Mouse (Mus musculus): ENCODE measurements at regions not wholly inside any gene's neighbourhood (a gene's known extent, or its start where the extent isn't known, plus 50 kb on each side); places are given as distances from the start of the nearest gene placed in this dataset.
A peak's percentile ranks its signal among the peaks of the same experiment; 100 is the strongest.

DNA sequence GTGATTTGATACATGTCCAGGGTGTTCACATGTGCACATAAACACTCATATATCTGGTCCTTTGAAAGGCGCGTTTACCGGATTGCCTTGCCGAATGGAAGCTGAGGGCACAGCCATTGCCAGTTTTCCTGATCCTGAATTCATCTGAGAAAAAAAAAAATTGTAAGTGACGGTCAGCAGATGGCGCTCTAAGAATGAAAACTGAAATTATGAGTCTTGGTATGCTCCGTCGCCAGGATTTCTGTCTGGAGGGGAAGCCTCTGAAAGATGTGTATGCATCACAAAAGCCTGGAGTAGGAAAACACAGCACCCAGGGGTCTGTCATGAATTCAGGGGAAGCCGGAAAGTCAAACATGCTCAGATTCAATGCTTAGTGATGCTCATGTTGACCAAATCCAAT lies 276.9 kb downstream of the Diras2 start:
- no peak overlapping the region for H3K27ac ChIP-seq (ENCODE audit: insufficient read depth, low read depth, low read length)
- DNase-seq: peak; percentile 40
- H3K36me3 ChIP-seq (ENCODE audit: control insufficient read depth, insufficient read depth, low read length): no peaks in the 10 kb centered on the region
- no peak overlapping the region for H3K4me3 ChIP-seq (ENCODE audit: insufficient read depth, low read depth, low read length)
- H3K4me1 ChIP-seq (ENCODE audit: control insufficient read depth, insufficient read depth, low read length): no peaks in the 10 kb centered on the region
- TF ChIP-seq POLR2A (IDR thresholded peaks at IDR 0.05; ENCODE audit: low read depth, low read length) (no peak), CTCF (conservative IDR thresholded peaks at IDR 0.05; ENCODE audit: insufficient read depth, insufficient read length, low read depth, low read length) (peak; percentile 38; the same call in 1 of the 2 replicates)
- 8% methylated on average over 9 of the region's 9 CpGs for WGBS
- H3K27me3 ChIP-seq (replicated peaks; ENCODE audit: control insufficient read depth, insufficient read depth, low read length): no peaks in the 10 kb centered on the region

DNA sequence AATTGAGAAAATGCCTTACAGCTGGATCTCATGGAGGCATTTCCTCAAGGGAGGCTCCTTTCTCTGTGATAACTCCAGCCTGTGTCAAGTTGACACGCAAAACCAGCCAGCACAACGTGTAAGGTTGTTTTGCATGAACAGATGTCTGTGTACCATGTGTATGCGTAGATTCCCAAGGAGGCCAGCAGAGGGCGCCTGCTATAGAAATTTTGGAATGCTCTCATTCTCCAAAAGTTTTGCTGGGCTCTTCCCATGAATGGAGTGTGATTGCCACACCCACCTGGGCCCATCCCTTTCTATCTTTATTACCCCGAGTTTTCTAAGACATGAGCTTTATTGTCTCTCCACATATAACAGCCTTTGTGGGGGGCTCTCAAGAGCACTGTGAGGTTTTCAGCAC lies 275.4 kb downstream of the Diras2 start:
- H3K36me3 ChIP-seq (ENCODE audit: control insufficient read depth, insufficient read depth, low read length): no peaks in the 10 kb centered on the region
- no peaks in the 10 kb centered on the region for H3K4me1 ChIP-seq (ENCODE audit: control insufficient read depth, insufficient read depth, low read length)
- 81% methylated on average over 5 of the region's 5 CpGs for WGBS
- no peaks in the 10 kb centered on the region for H3K27me3 ChIP-seq (replicated peaks; ENCODE audit: control insufficient read depth, insufficient read depth, low read length)
- DNase-seq: no peak
- H3K4me3 ChIP-seq (ENCODE audit: insufficient read depth, low read depth, low read length): no peak overlapping the region
- no peak for TF ChIP-seq POLR2A (IDR thresholded peaks at IDR 0.05; ENCODE audit: low read depth, low read length)
- TF ChIP-seq CTCF (conservative IDR thresholded peaks at IDR 0.05; ENCODE audit: insufficient read depth, insufficient read length, low read depth, low read length): 0 out of 2 replicates have a peak, but pooled peaks have one; percentile 23
- H3K27ac ChIP-seq (ENCODE audit: insufficient read depth, low read depth, low read length): no peak overlapping the region

DNA sequence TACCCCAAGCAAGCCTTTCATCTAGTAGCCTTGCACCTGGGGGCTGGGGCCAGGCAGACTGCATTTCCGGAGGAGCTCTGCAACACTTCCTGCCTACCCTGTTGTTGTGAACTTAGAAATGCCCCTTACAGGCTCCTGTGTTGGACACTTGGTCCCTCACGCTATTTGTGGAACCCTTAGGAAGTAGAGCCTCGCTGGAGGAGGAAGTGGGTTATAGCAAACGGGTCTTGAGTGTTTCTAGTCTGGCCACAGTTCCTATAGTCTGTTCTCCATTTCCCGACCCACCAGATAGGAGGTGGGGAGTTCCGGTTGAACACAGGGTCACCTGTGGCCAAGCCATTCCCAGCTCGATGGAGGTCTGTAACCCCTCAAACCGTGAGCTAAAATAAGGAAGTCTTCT lies 272.7 kb downstream of the Diras2 start:
- Histone ChIP-seq H3K4me3 (ENCODE audit: insufficient read depth, low read depth, low read length) (no peak overlapping the region), H3K4me1 (ENCODE audit: control insufficient read depth, insufficient read depth, low read length) (no peaks in the 10 kb centered on the region), H3K36me3 (ENCODE audit: control insufficient read depth, insufficient read depth, low read length) (no peaks in the 10 kb centered on the region), H3K27me3 (replicated peaks; ENCODE audit: control insufficient read depth, insufficient read depth, low read length) (no peaks in the 10 kb centered on the region), H3K27ac (ENCODE audit: insufficient read depth, low read depth, low read length) (no peak overlapping the region)
- TF ChIP-seq POLR2A (IDR thresholded peaks at IDR 0.05; ENCODE audit: low read depth, low read length) (no peak), CTCF (conservative IDR thresholded peaks at IDR 0.05; ENCODE audit: insufficient read depth, insufficient read length, low read depth, low read length) (no peak)
- no peak for DNase-seq
- 62% methylated on average over 8 of the region's 8 CpGs for WGBS

DNA sequence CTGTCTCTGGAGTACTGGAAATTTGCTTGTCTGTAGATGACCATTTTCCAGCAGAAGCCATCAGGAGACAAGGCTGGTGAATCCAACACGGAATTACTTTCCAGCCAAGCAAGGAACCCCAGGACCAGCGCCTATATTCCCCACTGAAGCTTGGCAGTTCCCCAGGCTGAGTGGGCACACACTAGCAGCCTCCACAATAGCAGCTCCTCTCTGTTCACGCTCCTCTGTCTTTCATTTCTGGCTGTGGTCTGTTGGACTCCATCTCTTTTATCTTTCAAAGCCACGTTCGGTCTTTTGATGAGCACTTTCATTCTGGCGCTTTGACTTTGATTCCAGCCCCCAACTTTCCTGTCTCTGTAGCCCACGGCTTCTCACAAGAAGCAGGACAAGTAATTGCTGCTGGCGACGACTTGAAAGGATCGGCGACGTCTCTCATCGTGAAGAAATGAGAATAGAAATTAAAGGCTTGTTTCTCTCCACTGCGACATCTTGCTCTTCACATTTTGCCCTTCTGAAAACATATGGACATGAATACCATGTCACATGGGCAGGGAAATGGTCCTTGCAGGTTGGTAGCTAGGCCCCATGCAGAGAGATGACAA lies 268.0 kb downstream of the Diras2 start:
- no peak for TF ChIP-seq CTCF (conservative IDR thresholded peaks at IDR 0.05; ENCODE audit: insufficient read depth, insufficient read length, low read depth, low read length)
- no peak for TF ChIP-seq POLR2A (IDR thresholded peaks at IDR 0.05; ENCODE audit: low read depth, low read length)

DNA sequence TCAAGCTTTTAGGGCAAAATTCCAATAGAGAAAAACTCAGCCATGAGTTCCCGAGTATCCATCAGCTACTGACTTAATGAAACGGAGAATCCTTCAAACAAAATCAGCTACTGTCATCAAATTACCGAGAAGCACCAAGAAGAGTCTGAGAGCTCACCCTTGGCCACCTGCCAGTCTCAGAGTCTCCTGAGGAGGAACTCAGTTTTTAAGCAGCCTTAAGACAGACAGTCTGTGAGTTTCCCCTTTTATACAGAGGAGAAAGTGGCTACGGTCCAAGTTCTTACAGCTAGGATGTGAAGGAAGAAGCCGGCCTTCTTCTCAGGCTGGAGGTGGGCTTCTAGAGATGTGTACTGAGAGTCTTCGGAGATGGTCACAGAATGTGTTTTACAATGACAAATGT lies 262.8 kb downstream of the Diras2 start:
- no peaks in the 10 kb centered on the region for H3K36me3 ChIP-seq (ENCODE audit: control insufficient read depth, insufficient read depth, low read length)
- no peaks in the 10 kb centered on the region; the same call in 1 of the 2 replicates for H3K27me3 ChIP-seq (replicated peaks; ENCODE audit: control insufficient read depth, insufficient read depth, low read length)
- whole genome bisulfite sequencing: 22% methylated on average over 6 of the region's 6 CpGs
- H3K4me1 ChIP-seq (ENCODE audit: control insufficient read depth, insufficient read depth, low read length): no peaks in the 10 kb centered on the region
- TF ChIP-seq POLR2A (IDR thresholded peaks at IDR 0.05; ENCODE audit: low read depth, low read length): no peak
- TF ChIP-seq CTCF (conservative IDR thresholded peaks at IDR 0.05; ENCODE audit: insufficient read depth, insufficient read length, low read depth, low read length): no peak
- peak; percentile 6 for DNase-seq
- H3K27ac ChIP-seq (ENCODE audit: insufficient read depth, low read depth, low read length): no peak overlapping the region
- no peak overlapping the region for H3K4me3 ChIP-seq (ENCODE audit: insufficient read depth, low read depth, low read length)

More for the DNA sequence above, 268.0 kb downstream of the Diras2 start:
- Histone ChIP-seq H3K36me3 (ENCODE audit: control insufficient read depth, insufficient read depth, low read length) (no peaks in the 10 kb centered on the region), H3K27me3 (replicated peaks; ENCODE audit: control insufficient read depth, insufficient read depth, low read length) (no peaks in the 10 kb centered on the region), H3K4me1 (ENCODE audit: control insufficient read depth, insufficient read depth, low read length) (no peaks in the 10 kb centered on the region), H3K4me3 (ENCODE audit: insufficient read depth, low read depth, low read length) (no peak overlapping the region), H3K27ac (ENCODE audit: insufficient read depth, low read depth, low read length) (no peak overlapping the region)
- 89% methylated on average over 14 of the region's 14 CpGs for WGBS
- DNase-seq: no peak

DNA sequence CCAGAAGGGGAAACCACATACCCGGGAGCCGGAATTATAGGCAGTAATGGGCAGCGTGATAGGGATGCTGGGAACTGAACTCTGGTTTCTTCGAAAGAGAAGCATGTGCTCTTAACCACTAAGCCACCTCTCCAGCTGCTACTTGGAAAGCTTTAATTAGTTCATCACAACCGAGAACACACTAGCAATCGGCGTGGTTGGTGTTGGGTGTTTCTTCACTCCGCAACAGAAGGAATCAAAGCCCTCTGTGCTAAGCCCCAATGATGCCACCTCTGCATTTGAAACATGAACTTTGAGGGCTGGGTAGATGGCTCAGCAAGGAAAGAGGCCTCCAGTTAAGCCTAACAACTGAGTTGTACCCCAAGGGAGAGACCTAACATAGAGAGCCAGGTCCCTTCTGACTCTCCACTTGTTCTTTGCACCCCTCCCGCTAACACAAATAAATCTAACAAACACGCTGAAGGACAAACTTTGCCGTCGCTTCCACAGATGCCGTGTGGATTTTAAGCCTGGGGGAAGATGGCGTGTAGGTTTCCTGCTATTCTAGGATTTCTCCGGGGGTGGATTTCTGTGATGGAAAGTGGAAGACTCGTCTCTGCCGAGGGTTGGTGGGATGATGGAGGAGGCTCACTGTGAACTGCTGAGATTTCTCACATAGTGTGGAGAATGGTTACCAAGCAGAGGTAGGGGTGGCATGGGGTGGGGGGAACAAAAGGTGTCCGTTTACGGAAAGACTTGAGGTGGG lies 257.4 kb downstream of the Diras2 start:
- no peak for TF ChIP-seq POLR2A (IDR thresholded peaks at IDR 0.05; ENCODE audit: low read depth, low read length)
- no peak for TF ChIP-seq CTCF (conservative IDR thresholded peaks at IDR 0.05; ENCODE audit: insufficient read depth, insufficient read length, low read depth, low read length)
- H3K36me3 ChIP-seq (ENCODE audit: control insufficient read depth, insufficient read depth, low read length): no peaks in the 10 kb centered on the region
- no peak for DNase-seq

DNA sequence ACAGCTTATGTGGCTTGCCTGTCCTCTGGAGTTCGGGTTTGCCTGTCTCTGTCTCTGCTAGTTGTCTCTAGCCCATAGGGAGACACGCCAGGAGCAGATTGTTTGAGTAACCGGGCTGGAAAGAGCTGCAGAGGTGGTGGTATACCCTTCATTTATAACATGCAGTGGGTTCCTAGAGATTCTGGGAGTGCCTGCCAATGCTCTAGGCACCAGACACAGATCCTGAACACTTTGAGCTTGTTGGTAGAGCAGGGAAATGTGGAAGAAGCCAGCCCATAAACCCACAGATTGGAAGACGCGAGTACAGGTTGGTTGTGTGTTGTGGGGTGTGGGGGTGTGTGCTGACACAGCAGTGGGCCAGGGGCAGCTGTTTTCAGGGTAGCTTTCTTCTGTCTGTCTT lies 255.9 kb downstream of the Diras2 start:
- WGBS: 60% methylated on average over 5 of the region's 5 CpGs
- H3K4me1 ChIP-seq (ENCODE audit: control insufficient read depth, insufficient read depth, low read length): no peaks in the 10 kb centered on the region
- no peak for DNase-seq
- no peaks in the 10 kb centered on the region for H3K27me3 ChIP-seq (replicated peaks; ENCODE audit: control insufficient read depth, insufficient read depth, low read length)
- H3K27ac ChIP-seq (ENCODE audit: insufficient read depth, low read depth, low read length): no peak overlapping the region
- H3K4me3 ChIP-seq (ENCODE audit: insufficient read depth, low read depth, low read length): no peak overlapping the region
- H3K36me3 ChIP-seq (ENCODE audit: control insufficient read depth, insufficient read depth, low read length): no peaks in the 10 kb centered on the region
- no peak for TF ChIP-seq POLR2A (IDR thresholded peaks at IDR 0.05; ENCODE audit: low read depth, low read length)
- TF ChIP-seq CTCF (conservative IDR thresholded peaks at IDR 0.05; ENCODE audit: insufficient read depth, insufficient read length, low read depth, low read length): no peak

More for the DNA sequence above, 257.4 kb downstream of the Diras2 start:
- no peak overlapping the region for H3K27ac ChIP-seq (ENCODE audit: insufficient read depth, low read depth, low read length)
- no peak overlapping the region for H3K4me3 ChIP-seq (ENCODE audit: insufficient read depth, low read depth, low read length)
- no peaks in the 10 kb centered on the region for H3K4me1 ChIP-seq (ENCODE audit: control insufficient read depth, insufficient read depth, low read length)
- WGBS: 77% methylated on average over 19 of the region's 19 CpGs
- H3K27me3 ChIP-seq (replicated peaks; ENCODE audit: control insufficient read depth, insufficient read depth, low read length): no peaks in the 10 kb centered on the region; the same call in 1 of the 2 replicates
